Mouse (Mus musculus) lung, embryonic 14.5 days (tissue): ENCODE results near the gene Lrrtm3. TPM values are rescaled to one million over a fixed set of nuclear protein-coding genes. Genes with fewer than 3 reads are reported as not detected.

ENCODE experiments used
- ATAC-seq: fragments of 200-750 bp; cut with Nextera tagmentation; 2 replicates; pipeline ENCODE4 v1.8.0; 2017; ENCODE audit warnings: mild to moderate bottlenecking, moderate TSS enrichment, moderate library complexity; ENCODE audit not compliant: insufficient read depth
- DNase-seq: peaks from one replicate; pipeline ENCODE4 v3.0.0-alpha.2; 2015
- H3K27ac ChIP-seq: fragments of 300-500 bp; sonication (generic); 2 replicates; pipeline ENCODE4 v1.5.1; 2014; ENCODE audit warnings: low read depth, mild to moderate bottlenecking, moderate library complexity
- H3K27me3 ChIP-seq: fragments of 300-500 bp; sonication (generic); 2 replicates; pipeline ENCODE4 v1.6.1; 2014; ENCODE audit warnings: low read length, control low read depth; ENCODE audit not compliant: insufficient read depth
- H3K36me3 ChIP-seq: fragments of 300-500 bp; sonication (generic); 2 replicates; pipeline ENCODE4 v1.6.1; 2014; ENCODE audit warnings: control low read depth; ENCODE audit not compliant: insufficient read depth
- H3K4me1 ChIP-seq: fragments of 300-500 bp; sonication (generic); 2 replicates; pipeline ENCODE4 v1.6.1; 2014; ENCODE audit warnings: antibody characterized with exemption, control low read depth; ENCODE audit not compliant: insufficient read depth
- H3K4me2 ChIP-seq: fragments of 300-500 bp; sonication (generic); 2 replicates; pipeline ENCODE4 v1.6.1; 2014; ENCODE audit warnings: mild to moderate bottlenecking
- H3K4me3 ChIP-seq: fragments of 300-500 bp; sonication (generic); 2 replicates; pipeline ENCODE4 v1.5.1; 2014; ENCODE audit warnings: low read depth, low read length
- H3K9ac ChIP-seq: fragments of 300-500 bp; sonication (generic); 2 replicates; pipeline ENCODE4 v1.6.1; 2014
- H3K9me3 ChIP-seq: fragments of 300-500 bp; sonication (generic); 2 replicates; pipeline ENCODE4 v1.6.1; 2016; ENCODE audit warnings: low read depth, low read length, control low read depth
- CTCF ChIP-seq: IDR thresholded peaks from 2 replicates; pipeline ENCODE4 v1.5.1; 2016; ENCODE audit warnings: antibody characterized with exemption, low read depth
- WGBS: fragments of 180-500 bp; shearing (Covaris S2); extraction: QIAGEN DNeasy Blood & Tissue Kit; methylation state at CpG from one replicate; pipeline ENCODE4 v1.1.7; 2014; 5-methylcytosine and 5-hydroxymethylcytosine counted together
- polyA plus RNA-seq: library from polyadenylated mRNA; unstranded; fragments of >200 nt; fragmentation: Nextera tagmentation; extraction: Ambion mirVana; gene quantifications from 2 replicates; pipeline ENCODE4 v1.2.1, GENCODE M21; 2014

The Lrrtm3 gene
- polyA plus RNA-seq, 1 experiment from 2014 or later, result 3.3 TPM

DNA sequence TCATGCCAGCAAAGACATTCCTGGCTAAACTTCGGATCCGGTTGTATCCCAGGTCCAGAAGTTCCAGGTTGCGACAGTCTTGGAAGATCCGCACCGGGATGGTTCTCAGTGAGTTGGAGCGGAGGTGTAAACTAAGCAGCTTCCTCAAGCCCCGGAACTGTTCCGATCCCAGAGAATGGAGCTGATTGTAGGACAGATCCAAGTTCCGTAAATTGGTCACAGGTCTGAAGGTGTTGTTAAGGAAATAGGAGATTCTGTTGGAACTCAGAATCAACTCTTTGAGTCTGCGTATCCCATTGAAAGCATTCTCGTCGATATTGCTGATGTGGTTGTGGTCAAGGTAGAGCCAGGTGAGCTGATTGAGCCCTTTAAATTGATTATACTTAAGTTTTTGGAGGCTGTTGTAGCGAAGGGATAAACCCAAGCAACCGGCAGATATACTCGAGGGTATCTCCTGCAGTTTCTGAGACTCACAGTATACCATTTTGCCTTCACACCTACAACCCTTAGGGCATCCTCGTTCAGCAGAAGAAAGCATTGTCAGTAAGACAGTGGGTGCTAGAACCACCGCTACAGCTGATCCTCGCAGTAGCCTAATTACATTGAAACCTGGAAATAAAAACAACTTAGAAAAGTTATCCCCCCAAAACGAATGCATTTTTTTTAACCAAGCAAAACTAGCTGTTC lies 1.2 kb downstream of the Lrrtm3 start:
- no peak for ATAC-seq
- H3K4me1 ChIP-seq, result no peaks in the 10 kb centered on the region
- no peak for TF ChIP-seq CTCF
- H3K36me3 ChIP-seq, result no peaks in the 10 kb centered on the region
- no peak for DNase-seq
- 28% methylated on average over 19 of the region's 19 CpGs for WGBS
- no peaks in the 10 kb centered on the region for H3K9me3 ChIP-seq
- peak overlapping the region; percentile 7; the same call in 1 of the 2 replicates for H3K4me2 ChIP-seq
- no peak overlapping the region for H3K27ac ChIP-seq
- no peak overlapping the region for H3K9ac ChIP-seq
- no peak overlapping the region for H3K4me3 ChIP-seq
- peaks cover 15% of the 10 kb centered on the region for H3K27me3 ChIP-seq

DNA sequence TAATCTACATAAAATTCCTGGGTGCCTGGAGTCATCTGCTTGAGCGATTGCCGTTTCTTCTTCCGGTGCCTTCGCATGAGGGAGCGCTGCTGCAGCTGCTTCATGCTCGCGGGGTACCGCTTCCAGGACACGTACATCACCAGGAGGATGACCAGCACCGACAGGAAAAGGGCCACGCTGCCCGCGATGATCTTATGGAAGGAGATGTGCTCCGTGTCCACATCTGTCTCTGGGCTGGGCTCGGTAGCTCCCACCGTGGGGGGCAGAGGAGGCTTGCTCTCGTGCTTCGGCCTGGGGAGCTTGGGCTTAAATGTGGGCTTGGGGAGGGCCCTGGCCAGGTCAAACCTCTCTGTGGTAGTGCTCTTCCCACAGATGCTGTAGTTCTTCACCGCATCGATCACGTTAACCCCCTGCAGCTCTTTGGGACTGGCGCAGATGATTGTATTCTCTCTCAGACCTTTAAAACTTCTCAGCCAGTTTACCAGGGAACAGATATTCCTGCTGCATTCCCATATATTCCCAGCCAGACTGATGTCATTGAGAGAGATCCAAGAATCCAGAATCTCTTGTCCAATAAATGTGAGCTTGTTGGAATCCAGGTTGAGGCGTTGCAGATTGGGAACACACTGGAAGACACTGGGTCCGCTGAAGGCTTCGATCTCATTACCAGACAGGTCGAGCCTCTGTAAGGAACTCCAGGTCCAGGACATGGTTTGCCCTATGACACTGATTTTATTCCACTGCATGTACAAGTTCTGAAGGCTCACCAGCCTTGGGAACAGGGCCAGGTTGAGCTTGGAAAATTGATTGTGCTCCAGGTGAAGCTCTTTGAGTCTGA lies 1.9 kb downstream of the Lrrtm3 start:
- no peaks in the 10 kb centered on the region for H3K36me3 ChIP-seq
- TF ChIP-seq CTCF, result no peak
- WGBS, result 8% methylated on average over 26 of the region's 26 CpGs
- H3K27ac ChIP-seq, result no peak overlapping the region
- DNase-seq (peak; percentile 56), ATAC-seq (no peak)
- H3K9ac ChIP-seq, result no peak overlapping the region
- peak overlapping the region; percentile 34 for H3K4me3 ChIP-seq
- peak overlapping the region; percentile 63 for H3K4me2 ChIP-seq
- H3K9me3 ChIP-seq, result no peaks in the 10 kb centered on the region
- H3K4me1 ChIP-seq, result no peaks in the 10 kb centered on the region
- H3K27me3 ChIP-seq, result peaks cover 15% of the 10 kb centered on the region

DNA sequence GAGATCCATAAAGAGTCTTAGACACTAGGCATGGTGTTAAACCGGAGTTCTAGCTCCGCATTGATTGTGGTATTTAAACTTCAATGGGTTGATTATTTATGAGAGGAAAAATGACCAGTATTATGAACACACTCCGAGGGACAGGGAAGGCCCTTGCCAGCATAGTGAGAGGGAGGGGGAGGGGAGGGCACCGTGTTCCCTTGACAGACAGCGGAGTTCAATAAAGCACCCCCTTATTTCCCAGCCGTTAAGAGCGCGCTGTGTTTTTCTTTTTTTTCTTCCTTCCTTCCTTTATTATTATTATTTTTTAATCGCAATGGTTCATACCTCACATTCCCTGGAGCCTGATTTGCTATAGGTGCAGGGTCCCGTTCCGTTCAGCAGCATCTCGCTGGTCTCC lies 2.6 kb downstream of the Lrrtm3 start:
- peak overlapping the region; percentile 63 for H3K4me2 ChIP-seq
- H3K36me3 ChIP-seq, result no peaks in the 10 kb centered on the region
- DNase-seq (no peak), ATAC-seq (no peak)
- peaks cover 15% of the 10 kb centered on the region for H3K27me3 ChIP-seq
- no peaks in the 10 kb centered on the region for H3K4me1 ChIP-seq
- H3K4me3 ChIP-seq, result peak overlapping the region; percentile 34
- no peaks in the 10 kb centered on the region for H3K9me3 ChIP-seq
- TF ChIP-seq CTCF, result no peak
- 3% methylated on average over 12 of the region's 12 CpGs for WGBS
- H3K27ac ChIP-seq, result no peak overlapping the region
- no peak overlapping the region for H3K9ac ChIP-seq

DNA sequence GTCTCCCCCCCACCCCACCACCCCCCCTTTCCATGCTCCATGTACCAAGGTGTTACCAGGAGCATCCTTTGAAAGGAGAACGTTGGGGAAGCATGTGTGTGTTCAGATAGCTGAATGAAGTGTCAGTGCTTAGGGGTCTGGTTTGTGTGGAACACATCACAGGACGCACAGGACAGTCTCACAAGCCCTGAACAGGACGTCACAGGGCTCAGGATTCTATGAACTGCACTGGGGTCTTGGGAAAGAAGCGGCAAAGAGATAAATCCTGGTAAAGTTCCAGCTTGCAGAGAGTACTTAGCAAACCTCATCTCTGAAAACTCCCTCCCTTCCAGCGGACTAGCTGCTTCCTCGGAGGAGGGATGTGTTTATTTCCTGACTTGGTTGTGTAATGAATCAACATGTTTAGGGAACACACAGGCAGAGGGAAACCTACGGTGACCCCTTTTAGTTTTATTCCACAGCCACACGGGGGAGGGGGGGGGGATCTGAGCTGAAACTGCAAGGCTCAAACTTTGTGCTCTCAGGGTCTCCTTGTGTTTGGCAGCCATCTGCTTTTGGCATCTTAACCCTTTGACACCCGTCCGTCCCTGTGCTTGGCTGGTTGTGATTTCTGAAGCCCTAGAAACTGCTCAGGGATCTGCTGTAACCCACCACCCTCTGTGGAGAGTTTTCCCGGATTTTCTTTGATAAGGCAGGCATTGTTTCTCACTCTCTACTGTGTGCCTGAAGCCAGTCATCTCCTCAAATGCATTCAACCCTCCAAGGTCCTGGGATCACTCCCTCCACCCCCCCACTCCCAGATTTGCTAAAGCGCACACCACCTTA lies 3.3 kb downstream of the Lrrtm3 start:
- no peaks in the 10 kb centered on the region for H3K36me3 ChIP-seq
- H3K4me1 ChIP-seq, result no peaks in the 10 kb centered on the region
- no peak for TF ChIP-seq CTCF
- H3K27ac ChIP-seq, result no peak overlapping the region
- peak; percentile 74 for DNase-seq
- H3K4me3 ChIP-seq, result peak overlapping the region; percentile 34
- ATAC-seq, result peak; percentile 60; the same call in 1 of the 2 replicates
- peak overlapping the region; percentile 63 for H3K4me2 ChIP-seq
- H3K27me3 ChIP-seq, result peaks cover 15% of the 10 kb centered on the region
- no peaks in the 10 kb centered on the region for H3K9me3 ChIP-seq
- 3% methylated on average over 12 of the region's 12 CpGs for WGBS
- H3K9ac ChIP-seq, result no peak overlapping the region; the same call in 1 of the 2 replicates

DNA sequence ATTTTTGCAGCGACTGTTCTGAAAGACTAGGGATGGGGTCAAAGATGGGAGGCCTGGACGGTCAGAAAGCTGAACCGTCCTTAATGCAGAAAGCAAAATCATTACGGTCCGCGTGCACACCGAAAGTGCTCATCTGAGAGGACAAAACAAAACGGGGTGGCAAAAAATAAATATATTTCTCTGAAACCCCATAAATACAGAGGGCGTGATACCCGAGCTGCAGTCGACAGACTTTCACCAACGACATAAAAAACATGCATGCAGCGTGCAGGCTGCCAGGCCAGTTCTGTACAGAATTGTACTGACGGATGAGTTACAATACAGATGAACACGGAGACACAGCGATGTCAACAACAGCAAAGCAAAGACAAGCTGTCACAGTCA lies 3.9 kb downstream of the Lrrtm3 start:
- no peak overlapping the region for H3K4me3 ChIP-seq
- no peak for TF ChIP-seq CTCF
- no peaks in the 10 kb centered on the region for H3K4me1 ChIP-seq
- H3K36me3 ChIP-seq, result no peaks in the 10 kb centered on the region
- ATAC-seq, result no peak
- H3K27me3 ChIP-seq, result peaks cover 15% of the 10 kb centered on the region
- 49% methylated on average over 16 of the region's 16 CpGs for WGBS
- H3K4me2 ChIP-seq, result peak overlapping the region; percentile 63
- no peak overlapping the region; the same call in 1 of the 2 replicates for H3K9ac ChIP-seq
- no peak overlapping the region for H3K27ac ChIP-seq
- H3K9me3 ChIP-seq, result no peaks in the 10 kb centered on the region
- no peak for DNase-seq

DNA sequence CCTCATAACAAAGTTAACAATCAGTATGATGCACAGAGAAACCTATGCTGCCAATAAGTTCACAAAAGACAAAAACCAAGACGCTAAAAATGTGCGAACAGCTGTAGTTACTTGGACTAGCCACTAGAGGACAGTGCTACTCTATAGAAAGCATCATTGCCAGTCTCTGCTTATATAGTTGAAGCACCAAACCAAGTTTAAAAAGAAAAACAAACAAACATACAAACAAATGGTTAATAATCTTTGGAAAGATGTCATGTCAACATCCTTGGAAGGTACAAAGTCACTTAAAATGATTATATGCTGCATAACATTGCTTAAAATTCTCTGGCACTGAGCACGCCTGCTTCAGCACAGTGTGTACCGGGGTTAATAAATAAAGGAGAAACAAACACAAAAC lies 5.6 kb downstream of the Lrrtm3 start:
- no peak overlapping the region for H3K4me3 ChIP-seq
- no peaks in the 10 kb centered on the region for H3K4me1 ChIP-seq
- H3K4me2 ChIP-seq, result no peak overlapping the region
- H3K9me3 ChIP-seq, result no peaks in the 10 kb centered on the region
- 46% methylated on average over 4 of the region's 4 CpGs for whole genome bisulfite sequencing
- no peak overlapping the region for H3K27ac ChIP-seq
- peak; percentile 99 for TF ChIP-seq CTCF
- peak; percentile 81 for DNase-seq
- no peak for ATAC-seq
- H3K9ac ChIP-seq, result no peak overlapping the region
- H3K36me3 ChIP-seq, result no peaks in the 10 kb centered on the region
- H3K27me3 ChIP-seq, result peaks cover 15% of the 10 kb centered on the region
